Mouse (Mus musculus) bone marrow macrophage, adult 2 months (primary cell): ENCODE data around the gene Nodal. TPM values are rescaled to one million over a fixed set of nuclear protein-coding genes. Genes with fewer than 3 reads are reported as not detected.

ENCODE experiments used
- H3K27ac ChIP-seq: 2 replicates; pipeline ENCODE4 v1.5.1; 2012; ENCODE audit warnings: low read depth, low read length; ENCODE audit not compliant: insufficient read depth
- H3K4me1 ChIP-seq: 2 replicates; pipeline ENCODE4 v1.6.1; 2012; ENCODE audit warnings: low read length; ENCODE audit not compliant: control insufficient read depth, insufficient read depth
- H3K4me3 ChIP-seq: 2 replicates; pipeline ENCODE4 v1.5.1; 2012; ENCODE audit warnings: mild to moderate bottlenecking, low read length, moderate library complexity; ENCODE audit not compliant: insufficient read depth
- CTCF ChIP-seq: IDR thresholded peaks from 2 replicates; pipeline ENCODE4 v1.5.1; 2012; ENCODE audit warnings: low read depth, mild to moderate bottlenecking, low read length, moderate library complexity
- POLR2A ChIP-seq: IDR thresholded peaks from 2 replicates; pipeline ENCODE4 v1.6.1; 2012; ENCODE audit warnings: mild to moderate bottlenecking, low read depth, low read length, borderline replicate concordance
- polyA plus RNA-seq: library from polyadenylated mRNA; stranded (reverse); fragments of >200 nt; gene quantifications from 2 replicates; pipeline ENCODE4 v1.2.4, GENCODE M21; 2012; ENCODE audit not compliant: missing spikeins, insufficient read depth, insufficient read length

Gene Nodal
- polyA plus RNA-seq, 1 experiment: not detected

DNA sequence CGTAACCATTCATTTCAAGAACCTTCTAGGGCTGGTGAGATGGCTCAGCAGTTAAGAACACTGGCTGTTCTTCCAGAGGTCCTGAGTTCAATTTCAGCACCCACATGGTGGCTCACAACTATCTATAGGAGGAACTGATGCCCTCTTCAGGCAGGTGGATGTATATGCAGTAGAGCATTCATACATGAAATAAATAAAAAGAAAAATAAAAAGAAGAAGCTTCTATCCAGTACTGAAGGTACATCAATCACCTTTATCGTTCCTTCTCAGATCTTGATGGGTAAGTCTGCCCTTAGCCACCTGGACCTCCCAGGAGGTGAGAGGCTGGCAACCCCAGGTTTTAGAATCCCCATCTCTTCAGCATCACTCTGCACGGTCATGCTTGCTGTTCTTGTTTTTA lies 2.5 kb upstream of the Nodal start:
- 0 out of 2 replicates have a peak, but pooled peaks cover 2% of the 10 kb centered on the region for H3K4me1 ChIP-seq
- no peak for TF ChIP-seq CTCF
- no peak overlapping the region for H3K4me3 ChIP-seq
- H3K27ac ChIP-seq: no peak overlapping the region

DNA sequence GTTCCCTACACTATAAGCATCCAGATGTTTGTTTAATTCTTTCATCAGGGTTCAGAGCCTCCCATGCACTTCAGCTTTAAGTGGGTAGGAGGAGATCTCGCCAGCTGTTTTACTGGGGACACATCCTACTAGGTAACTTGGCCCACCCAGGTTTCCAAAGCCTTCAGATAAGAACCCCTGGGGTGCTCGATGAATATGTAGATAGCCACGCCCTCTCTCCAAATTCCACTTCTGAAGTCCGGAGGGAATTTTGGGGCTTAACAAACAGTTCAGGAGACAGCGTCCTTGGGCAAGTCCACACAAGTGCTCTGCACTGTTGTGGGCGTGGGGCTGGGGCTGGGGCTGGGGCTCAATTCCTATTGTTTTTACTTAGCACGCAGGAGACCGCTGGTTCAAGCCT lies 1.9 kb upstream of the Nodal start:
- 0 out of 2 replicates have a peak, but pooled peaks cover 2% of the 10 kb centered on the region for H3K4me1 ChIP-seq
- no peak overlapping the region for H3K27ac ChIP-seq
- no peak for TF ChIP-seq POLR2A
- H3K4me3 ChIP-seq: no peak overlapping the region

DNA sequence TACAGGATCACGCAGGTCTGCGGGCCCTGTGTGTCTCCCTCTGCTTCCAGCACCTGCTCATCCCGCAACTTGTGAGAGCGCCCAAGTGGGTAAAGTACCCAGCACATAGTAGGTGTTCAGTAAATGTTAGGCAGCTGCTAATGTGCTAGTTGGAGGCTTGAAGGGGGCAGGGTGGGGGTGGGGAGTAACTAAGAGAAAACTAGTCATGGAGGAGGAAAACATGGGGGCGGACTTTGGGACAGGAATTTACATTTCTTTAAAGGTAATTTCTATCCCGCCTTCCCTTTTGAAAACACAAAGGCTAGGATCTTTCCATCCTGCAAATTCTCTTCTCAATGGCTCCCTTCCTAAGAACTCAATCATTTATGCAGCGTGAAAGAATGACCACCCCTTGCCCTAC lies 1.2 kb upstream of the Nodal start:
- TF ChIP-seq POLR2A (no peak), CTCF (no peak)
- 0 out of 2 replicates have a peak, but pooled peaks cover 2% of the 10 kb centered on the region for H3K4me1 ChIP-seq
- no peak overlapping the region for H3K4me3 ChIP-seq
- no peak overlapping the region for H3K27ac ChIP-seq

DNA sequence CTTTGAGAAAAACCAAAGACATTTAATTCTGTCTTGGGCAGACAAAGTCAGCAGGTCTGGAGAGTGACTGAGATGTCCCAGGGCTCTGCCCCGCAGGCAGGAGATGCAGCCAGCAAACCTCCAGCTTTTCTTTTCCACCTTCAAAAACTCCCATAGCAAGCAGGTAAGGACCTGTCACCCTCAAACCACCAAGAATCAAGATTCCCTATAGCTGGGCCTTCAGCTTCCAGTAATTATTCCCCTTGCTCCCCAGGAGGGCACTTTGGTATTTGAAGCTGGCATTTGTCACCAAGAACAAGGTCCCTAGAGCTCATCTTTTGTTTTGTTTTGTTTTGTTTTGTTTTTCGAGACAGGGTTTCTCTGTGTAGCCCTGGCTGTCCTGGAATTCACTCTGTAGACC lies 726 bp upstream of the Nodal start:
- Histone ChIP-seq H3K27ac (no peak overlapping the region), H3K4me1 (0 out of 2 replicates have a peak, but pooled peaks cover 2% of the 10 kb centered on the region), H3K4me3 (no peak overlapping the region)
- TF ChIP-seq POLR2A: no peak
- no peak for TF ChIP-seq CTCF

DNA sequence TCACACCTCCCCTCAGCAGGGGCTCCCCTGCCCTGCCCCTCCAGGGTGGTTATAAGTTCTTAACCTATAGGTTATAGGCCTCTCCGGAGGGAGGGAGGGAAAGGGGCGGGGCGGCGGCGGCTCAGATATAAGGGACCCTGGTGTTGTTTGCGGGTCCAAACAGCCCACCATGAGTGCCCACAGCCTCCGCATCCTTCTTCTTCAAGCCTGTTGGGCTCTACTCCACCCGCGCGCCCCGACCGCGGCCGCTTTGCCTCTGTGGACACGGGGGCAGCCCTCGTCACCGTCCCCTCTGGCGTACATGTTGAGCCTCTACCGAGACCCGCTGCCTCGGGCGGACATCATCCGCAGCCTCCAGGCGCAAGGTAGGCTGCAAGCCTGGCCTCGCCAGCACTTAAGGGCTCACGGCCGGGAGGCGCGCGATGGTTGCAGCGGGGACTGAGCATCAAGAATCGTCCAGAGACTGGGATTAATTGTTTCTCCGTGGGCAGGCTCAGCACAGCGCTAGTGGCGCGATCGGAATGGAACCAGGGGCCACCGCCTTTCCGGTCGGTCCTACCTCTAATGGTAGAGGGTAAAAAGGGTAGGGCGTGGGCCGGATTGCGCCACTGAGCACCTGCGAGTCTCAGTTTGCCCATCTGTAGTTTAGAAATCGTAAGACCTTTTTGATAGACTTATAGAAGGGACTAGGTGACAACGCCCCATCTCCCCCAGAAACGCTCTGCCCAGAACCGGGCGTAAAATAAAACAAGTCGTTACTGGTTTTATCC lies 544 bp downstream of the Nodal start:
- TF ChIP-seq CTCF (no peak), POLR2A (no peak)
- Histone ChIP-seq H3K4me1 (peaks cover 9% of the 10 kb centered on the region), H3K27ac (no peak overlapping the region), H3K4me3 (peak overlapping the region; percentile 46)

DNA sequence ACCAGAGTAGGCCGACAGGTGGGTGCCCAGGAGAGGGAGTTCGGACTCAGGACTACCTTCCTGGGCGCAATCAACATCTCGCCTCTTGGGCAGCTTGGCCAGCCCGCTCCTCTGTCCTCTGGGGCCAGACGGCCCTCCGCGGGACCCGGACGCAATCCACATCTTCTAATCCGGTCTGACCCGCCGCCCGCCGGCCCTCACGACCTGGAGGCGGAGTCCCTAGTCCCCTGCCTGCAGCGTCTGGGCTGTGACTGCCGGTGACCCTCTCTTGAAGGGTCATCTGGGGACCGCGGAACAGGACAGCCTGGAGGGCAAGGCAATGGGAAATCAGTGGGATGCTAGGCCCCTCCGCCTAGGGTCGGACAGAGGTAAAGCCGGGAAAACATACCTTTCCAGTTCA lies 1.4 kb downstream of the Nodal start:
- Histone ChIP-seq H3K4me3 (no peak overlapping the region), H3K4me1 (peaks cover 13% of the 10 kb centered on the region), H3K27ac (no peak overlapping the region)
- TF ChIP-seq CTCF: no peak
- no peak for TF ChIP-seq POLR2A

DNA sequence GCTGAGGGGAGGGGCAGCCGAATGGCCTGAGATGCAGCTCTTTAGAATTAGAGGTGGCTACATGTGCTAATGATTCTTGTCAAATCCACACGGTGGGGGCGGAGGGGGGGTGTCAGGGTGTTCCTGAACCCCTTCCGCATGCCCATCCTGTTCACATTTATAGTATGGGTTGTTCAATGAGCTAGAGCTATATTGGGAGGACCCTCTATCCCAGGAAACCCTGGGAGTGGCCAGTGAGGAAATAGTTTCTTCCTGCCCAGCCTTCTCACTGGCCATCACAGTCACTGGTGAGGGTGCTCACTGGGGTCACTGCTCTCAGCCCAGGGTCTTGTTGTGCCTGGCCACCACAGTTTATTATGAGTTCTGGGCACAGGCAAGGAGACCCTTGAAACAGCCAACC lies 2.2 kb downstream of the Nodal start:
- TF ChIP-seq CTCF: no peak
- Histone ChIP-seq H3K27ac (no peak overlapping the region), H3K4me3 (no peak overlapping the region), H3K4me1 (peaks cover 18% of the 10 kb centered on the region)

DNA sequence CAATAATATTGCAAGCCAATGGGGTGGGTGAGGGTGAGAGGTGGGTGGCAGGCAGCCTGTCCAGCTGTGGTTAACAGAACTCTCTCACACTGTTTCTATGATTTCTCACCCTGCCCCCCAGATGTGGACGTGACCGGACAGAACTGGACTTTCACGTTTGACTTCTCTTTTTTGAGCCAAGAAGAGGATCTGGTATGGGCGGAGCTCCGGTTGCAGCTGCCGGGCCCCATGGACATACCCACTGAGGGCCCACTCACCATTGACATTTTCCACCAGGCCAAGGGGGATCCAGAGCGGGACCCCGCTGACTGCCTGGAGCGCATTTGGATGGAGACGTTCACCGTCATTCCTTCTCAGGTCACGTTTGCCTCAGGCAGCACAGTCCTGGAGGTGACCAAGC lies 5.1 kb downstream of the Nodal start:
- peaks cover 18% of the 10 kb centered on the region for H3K4me1 ChIP-seq
- TF ChIP-seq POLR2A: no peak
- no peak for TF ChIP-seq CTCF
- H3K27ac ChIP-seq: no peak overlapping the region
- H3K4me3 ChIP-seq: no peak overlapping the region

DNA sequence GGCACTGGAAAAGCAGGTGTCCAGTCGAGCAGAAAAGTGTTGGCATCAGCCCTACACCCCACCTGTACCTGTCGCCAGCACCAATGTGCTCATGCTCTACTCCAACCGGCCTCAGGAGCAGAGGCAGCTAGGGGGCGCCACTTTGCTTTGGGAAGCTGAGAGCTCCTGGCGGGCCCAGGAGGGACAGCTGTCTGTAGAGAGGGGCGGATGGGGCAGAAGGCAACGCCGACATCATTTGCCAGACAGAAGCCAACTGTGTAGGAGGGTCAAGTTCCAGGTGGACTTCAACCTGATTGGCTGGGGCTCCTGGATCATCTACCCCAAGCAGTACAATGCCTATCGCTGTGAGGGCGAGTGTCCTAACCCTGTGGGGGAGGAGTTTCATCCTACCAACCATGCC lies 5.5 kb downstream of the Nodal start:
- Histone ChIP-seq H3K4me3 (no peak overlapping the region), H3K27ac (no peak overlapping the region), H3K4me1 (peaks cover 18% of the 10 kb centered on the region)
- TF ChIP-seq POLR2A: no peak
- peak; percentile 98 for TF ChIP-seq CTCF

DNA sequence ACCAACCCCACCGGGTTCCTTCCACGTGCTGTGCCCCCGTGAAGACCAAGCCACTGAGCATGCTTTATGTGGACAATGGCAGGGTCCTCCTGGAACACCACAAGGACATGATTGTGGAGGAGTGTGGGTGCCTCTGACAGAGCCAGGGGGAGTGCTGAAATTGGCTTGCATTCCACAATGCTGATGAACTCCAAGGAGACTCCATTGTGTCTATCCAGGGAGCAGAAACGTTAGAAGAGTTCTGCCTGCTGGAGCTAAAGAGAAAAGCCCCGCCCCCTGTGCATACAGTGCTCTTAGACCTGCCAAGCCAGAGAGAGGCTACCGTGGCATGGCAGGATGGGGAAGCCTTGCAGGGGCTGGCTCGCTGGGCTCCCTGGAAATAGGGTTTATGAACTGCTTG lies 6.7 kb downstream of the Nodal start:
- no peak for TF ChIP-seq CTCF
- no peak for TF ChIP-seq POLR2A
- no peak overlapping the region for H3K4me3 ChIP-seq
- H3K27ac ChIP-seq: no peak overlapping the region
- peaks cover 16% of the 10 kb centered on the region for H3K4me1 ChIP-seq

DNA sequence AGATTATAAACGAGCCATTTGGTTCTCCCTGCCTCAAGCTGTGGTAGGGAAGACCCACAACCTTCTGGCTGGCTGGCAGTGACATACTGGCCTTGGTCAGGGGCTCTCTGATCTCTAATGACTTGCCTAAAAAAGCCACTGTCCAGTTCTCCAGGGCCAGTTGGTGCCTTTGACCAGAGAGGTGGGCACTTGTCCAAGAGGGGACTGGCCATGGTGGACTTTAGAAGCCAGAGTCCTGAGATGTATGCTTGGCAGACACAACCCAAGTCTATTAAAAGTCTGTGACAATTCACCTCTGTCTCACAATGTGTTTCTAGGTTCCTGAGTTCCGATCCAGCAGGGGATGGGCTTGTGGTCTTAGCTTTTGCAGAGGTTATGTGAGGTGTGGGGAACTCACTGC lies 7.3 kb downstream of the Nodal start:
- H3K27ac ChIP-seq: no peak overlapping the region
- no peak for TF ChIP-seq POLR2A
- TF ChIP-seq CTCF: no peak
- peaks cover 16% of the 10 kb centered on the region for H3K4me1 ChIP-seq

More for the DNA sequence above, 7.3 kb downstream of the Nodal start:
- no peak overlapping the region for H3K4me3 ChIP-seq
